Mouse (Mus musculus) limb, embryonic 11.5 days (tissue): ENCODE measurements around the gene Gm20503. TPM values are rescaled to one million over a fixed set of nuclear protein-coding genes. Genes with fewer than 3 reads are reported as not detected.

Experiments used
- ATAC-seq: fragments of 200-750 bp; cut with Nextera tagmentation; 2 replicates; pipeline ENCODE4 v1.8.0; 2017; ENCODE audit warnings: low read depth; ENCODE audit not compliant: insufficient number of reproducible peaks, low FRiP score, low TSS enrichment
- DNase-seq: peaks from one replicate; pipeline ENCODE4 v3.0.0-alpha.2; 2015; ENCODE audit warnings: low spot score
- H3K27ac ChIP-seq: fragments of 300-500 bp; sonication (generic); replicated peaks from 2 replicates; pipeline ENCODE4 v1.5.1; 2014; ENCODE audit warnings: low read depth, mild to moderate bottlenecking, low read length
- H3K27me3 ChIP-seq: fragments of 300-500 bp; sonication (generic); 2 replicates; pipeline ENCODE4 v1.6.1; 2014; ENCODE audit warnings: mild to moderate bottlenecking, low read length, mixed read lengths; ENCODE audit not compliant: control insufficient read depth, insufficient read depth
- H3K36me3 ChIP-seq: fragments of 300-500 bp; sonication (generic); 2 replicates; pipeline ENCODE4 v1.6.1; 2014; ENCODE audit warnings: mild to moderate bottlenecking, low read length, moderate library complexity, mixed read lengths; ENCODE audit not compliant: control insufficient read depth, insufficient read depth
- H3K4me1 ChIP-seq: fragments of 300-500 bp; sonication (generic); 2 replicates; pipeline ENCODE4 v1.6.1; 2014; ENCODE audit warnings: low read length, mixed read lengths; ENCODE audit not compliant: control insufficient read depth, insufficient read depth
- H3K4me2 ChIP-seq: fragments of 300-500 bp; sonication (generic); 2 replicates; pipeline ENCODE4 v1.6.1; 2014; ENCODE audit warnings: low read depth, mild to moderate bottlenecking, moderate library complexity; ENCODE audit not compliant: severe bottlenecking
- H3K4me3 ChIP-seq: fragments of 300-500 bp; sonication (generic); 2 replicates; pipeline ENCODE4 v1.5.1; 2014; ENCODE audit warnings: low read depth, low read length
- H3K9ac ChIP-seq: fragments of 300-500 bp; sonication (generic); 2 replicates; pipeline ENCODE4 v1.6.1; 2014; ENCODE audit warnings: mild to moderate bottlenecking, low read length
- H3K9me3 ChIP-seq: fragments of 300-500 bp; sonication (generic); 2 replicates; pipeline ENCODE4 v1.6.1; 2016; ENCODE audit warnings: low read length; ENCODE audit not compliant: control insufficient read depth
- whole genome bisulfite sequencing: fragments of 180-500 bp; shearing (Covaris S2); extraction: QIAGEN DNeasy Blood & Tissue Kit; methylation state at CpG from one replicate; pipeline ENCODE4 v1.1.7; 2014; 5-methylcytosine and 5-hydroxymethylcytosine counted together
- polyA plus RNA-seq: library from polyadenylated mRNA; unstranded; fragments of >200 nt; fragmentation: Nextera tagmentation; extraction: Ambion mirVana; gene quantifications from 2 replicates; pipeline ENCODE4 v1.2.1, GENCODE M21; 2014

The Gm20503 gene
- polyA plus RNA-seq: 9.7 TPM in 2 replicates

DNA sequence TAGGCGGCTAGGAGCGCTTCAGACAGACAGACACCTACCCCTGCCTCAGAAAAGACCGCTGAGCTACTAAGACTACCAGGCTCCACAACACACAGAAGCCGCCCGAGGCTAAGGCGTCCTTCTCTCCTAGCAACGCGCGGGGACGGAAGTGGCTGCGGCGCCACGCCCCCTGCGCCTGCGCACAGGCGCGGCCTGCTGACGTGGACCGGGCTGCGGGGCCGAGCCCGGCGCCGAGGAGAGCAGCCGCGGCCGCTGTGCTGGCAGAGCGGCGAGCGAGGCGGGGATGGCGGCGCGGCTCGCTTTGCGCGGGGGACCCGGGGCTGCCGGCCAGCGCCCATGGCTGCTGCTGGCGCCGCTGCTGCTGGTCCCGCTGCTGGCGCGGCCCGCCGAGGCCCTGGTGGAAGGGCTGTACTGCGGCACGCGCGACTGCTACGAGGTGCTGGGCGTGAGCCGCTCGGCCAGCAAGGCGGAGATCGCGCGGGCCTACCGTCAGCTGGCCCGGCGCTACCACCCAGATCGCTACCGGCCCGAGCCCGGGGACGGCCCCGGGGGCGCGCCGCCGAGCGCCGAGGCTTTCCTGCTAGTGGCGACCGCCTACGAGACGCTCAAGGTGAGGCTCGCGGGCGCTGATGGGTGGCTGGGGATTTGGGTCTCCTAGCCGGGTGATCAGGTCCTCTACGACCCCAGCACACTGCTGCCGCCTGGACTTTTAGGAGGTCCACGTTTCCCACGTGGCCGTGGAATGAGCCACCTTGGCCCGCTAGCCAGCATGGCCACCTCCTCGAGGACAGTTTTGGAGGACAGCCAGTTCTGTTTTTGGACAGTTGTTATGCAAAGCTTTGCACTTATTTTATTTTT, at the start of gene Gm20503:
Gene Gm20503, plus strand, starts transcription at position 263 of the 858 bp plus-strand sequence.
- H3K9ac ChIP-seq: peak within 1 kb of the TSS; percentile 89
- H3K36me3 ChIP-seq: no peaks in the 10 kb centered on the region
- peak within 1 kb of the TSS; percentile 81 for H3K4me2 ChIP-seq
- peak within 1 kb of the TSS; percentile 92 for H3K4me3 ChIP-seq
- peak within 1 kb of the TSS; percentile 70; the same call in 1 of the 2 replicates for H3K27ac ChIP-seq
- ATAC-seq (peak; percentile 95), DNase-seq (peak; percentile 93)
- H3K9me3 ChIP-seq: no peaks in the 10 kb centered on the region
- H3K27me3 ChIP-seq: no peaks in the 10 kb centered on the region
- H3K4me1 ChIP-seq: 0 out of 2 replicates have a peak, but pooled peaks cover 10% of the 10 kb centered on the region
- under 1% methylated on average over 77 of the region's 89 CpGs for WGBS

DNA sequence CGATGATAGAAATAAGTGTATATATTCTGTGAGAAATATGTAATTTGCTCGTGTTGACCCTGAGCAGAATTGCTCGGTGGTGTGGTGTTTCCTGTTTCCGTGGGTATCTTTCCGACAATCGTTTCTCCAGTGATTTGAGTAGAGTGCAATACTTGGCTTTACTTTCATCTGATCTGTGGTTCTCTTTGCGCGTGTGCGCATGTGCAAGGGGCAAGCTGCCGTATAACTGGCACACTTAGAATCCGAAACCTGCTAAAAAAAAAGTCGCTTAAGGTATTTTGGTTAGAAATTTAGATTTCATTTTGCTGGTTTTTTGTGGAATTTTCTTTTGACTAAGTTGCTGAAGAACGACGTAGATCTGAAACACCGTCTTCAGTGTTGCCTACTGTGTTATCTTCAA, 41.3 kb upstream of the Gm20503 start:
- no peaks in the 10 kb centered on the region for H3K4me1 ChIP-seq
- WGBS: 93% methylated on average over 15 of the region's 15 CpGs
- H3K4me3 ChIP-seq: no peak overlapping the region
- H3K36me3 ChIP-seq: no peaks in the 10 kb centered on the region; the same call in 1 of the 2 replicates
- no peak overlapping the region for H3K4me2 ChIP-seq
- no peak overlapping the region for H3K27ac ChIP-seq
- DNase-seq (no peak), ATAC-seq (no peak)
- no peaks in the 10 kb centered on the region for H3K27me3 ChIP-seq
- H3K9ac ChIP-seq: no peak overlapping the region
- H3K9me3 ChIP-seq: no peaks in the 10 kb centered on the region

DNA sequence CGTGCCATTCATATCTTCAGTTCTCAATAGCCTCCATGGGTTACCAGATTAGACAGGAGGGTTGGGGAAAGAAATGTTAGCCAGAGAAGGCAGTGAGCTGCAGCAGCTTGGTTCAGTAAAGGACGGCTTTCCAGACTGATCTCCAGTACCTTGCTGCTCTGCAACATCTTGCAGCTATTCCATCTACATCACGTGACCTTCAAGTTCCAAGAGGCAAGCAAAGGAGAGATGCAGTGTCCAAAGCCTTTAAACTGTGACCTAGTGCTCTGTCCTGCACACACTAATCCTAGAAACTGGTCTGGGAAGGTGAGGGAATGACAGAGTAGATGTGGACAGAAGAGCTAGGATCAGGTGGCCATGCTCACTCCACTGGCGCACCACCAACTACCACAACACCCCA, 39.7 kb upstream of the Gm20503 start:
- Histone ChIP-seq H3K27me3 (no peaks in the 10 kb centered on the region), H3K4me2 (no peak overlapping the region), H3K27ac (no peak overlapping the region), H3K4me1 (no peaks in the 10 kb centered on the region), H3K4me3 (no peak overlapping the region), H3K36me3 (no peaks in the 10 kb centered on the region), H3K9me3 (no peaks in the 10 kb centered on the region), H3K9ac (no peak overlapping the region)
- no peak for DNase-seq
- no peak for ATAC-seq
- 90% methylated on average over 4 of the region's 4 CpGs for WGBS

DNA sequence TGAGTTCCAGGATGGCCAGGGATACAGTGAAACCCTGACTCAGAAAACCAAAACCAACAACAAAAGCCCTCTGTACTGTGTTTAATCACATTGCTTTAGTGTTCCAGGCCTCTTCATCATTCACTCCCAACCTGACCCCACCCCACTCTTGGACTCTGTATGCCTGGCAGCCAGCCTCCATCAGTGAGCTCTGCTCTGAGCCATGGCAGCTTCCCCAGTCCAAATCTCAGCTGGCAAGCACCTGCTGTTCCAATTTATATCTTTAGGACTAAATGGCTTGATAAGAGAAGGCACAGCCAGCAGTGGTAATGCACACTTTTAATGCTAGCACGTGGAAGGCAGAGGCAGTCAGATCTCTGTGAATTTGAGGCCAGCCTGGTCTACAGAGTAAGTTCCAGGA, 37.9 kb upstream of the Gm20503 start:
- no peaks in the 10 kb centered on the region for H3K36me3 ChIP-seq
- no peak overlapping the region for H3K4me2 ChIP-seq
- DNase-seq (no peak), ATAC-seq (no peak)
- no peaks in the 10 kb centered on the region for H3K9me3 ChIP-seq
- no peak overlapping the region for H3K9ac ChIP-seq
- H3K4me1 ChIP-seq: no peaks in the 10 kb centered on the region
- H3K4me3 ChIP-seq: no peak overlapping the region
- no peaks in the 10 kb centered on the region for H3K27me3 ChIP-seq
- H3K27ac ChIP-seq: no peak overlapping the region
- 97% methylated on average over 1 of the region's 1 CpGs for WGBS

DNA sequence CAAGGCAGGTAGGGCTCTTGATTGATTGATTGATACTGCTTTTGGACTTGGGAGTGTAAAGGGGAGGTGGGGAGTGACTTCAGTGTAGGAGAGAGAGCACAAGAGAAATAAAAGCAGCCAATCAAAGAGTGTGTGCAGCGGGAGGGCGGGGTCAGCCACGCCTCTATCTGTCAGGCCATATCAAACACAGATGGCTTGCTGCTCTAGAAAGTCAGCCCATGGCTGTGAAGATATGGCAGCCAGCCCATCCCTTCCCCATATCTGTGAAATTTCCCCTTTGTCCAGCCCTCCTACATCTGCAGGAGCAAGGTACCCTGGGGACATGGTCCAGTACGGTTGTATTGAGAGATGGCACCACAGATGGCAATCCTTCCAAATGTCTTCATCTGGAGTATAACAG, 32.3 kb upstream of the Gm20503 start:
- H3K4me1 ChIP-seq: no peaks in the 10 kb centered on the region
- H3K27ac ChIP-seq: no peak overlapping the region
- ATAC-seq (no peak), DNase-seq (no peak)
- no peaks in the 10 kb centered on the region for H3K9me3 ChIP-seq
- no peaks in the 10 kb centered on the region for H3K27me3 ChIP-seq
- 79% methylated on average over 4 of the region's 4 CpGs for WGBS
- no peak overlapping the region for H3K4me3 ChIP-seq
- no peak overlapping the region for H3K4me2 ChIP-seq
- no peak overlapping the region for H3K9ac ChIP-seq
- H3K36me3 ChIP-seq: no peaks in the 10 kb centered on the region; the same call in 1 of the 2 replicates

DNA sequence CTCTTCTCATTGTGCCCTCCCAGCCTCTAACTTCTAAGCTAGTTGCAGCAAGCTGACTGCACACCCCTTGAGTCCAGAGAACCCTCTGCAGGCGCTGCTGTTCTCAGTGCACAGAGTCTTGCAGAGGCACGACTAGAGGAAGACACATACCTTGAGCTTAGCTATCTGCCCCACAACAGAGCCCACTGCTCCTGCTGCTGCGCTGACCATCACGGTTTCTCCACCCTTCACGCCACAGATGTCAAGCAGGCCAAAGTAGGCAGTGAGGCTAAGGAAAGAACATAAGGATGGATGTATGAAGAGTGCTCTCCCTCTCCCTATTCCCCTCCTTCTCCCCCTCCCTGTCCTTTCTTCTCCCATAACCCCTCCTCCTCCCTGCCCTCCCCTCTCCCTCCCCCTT, 27.3 kb upstream of the Gm20503 start:
- Histone ChIP-seq H3K4me3 (no peak overlapping the region), H3K9ac (no peak overlapping the region), H3K4me1 (no peaks in the 10 kb centered on the region), H3K27ac (no peak overlapping the region), H3K9me3 (no peaks in the 10 kb centered on the region), H3K36me3 (no peaks in the 10 kb centered on the region; the same call in 1 of the 2 replicates), H3K27me3 (no peaks in the 10 kb centered on the region), H3K4me2 (no peak overlapping the region)
- ATAC-seq: no peak
- no peak for DNase-seq
- WGBS: 78% methylated on average over 5 of the region's 5 CpGs

DNA sequence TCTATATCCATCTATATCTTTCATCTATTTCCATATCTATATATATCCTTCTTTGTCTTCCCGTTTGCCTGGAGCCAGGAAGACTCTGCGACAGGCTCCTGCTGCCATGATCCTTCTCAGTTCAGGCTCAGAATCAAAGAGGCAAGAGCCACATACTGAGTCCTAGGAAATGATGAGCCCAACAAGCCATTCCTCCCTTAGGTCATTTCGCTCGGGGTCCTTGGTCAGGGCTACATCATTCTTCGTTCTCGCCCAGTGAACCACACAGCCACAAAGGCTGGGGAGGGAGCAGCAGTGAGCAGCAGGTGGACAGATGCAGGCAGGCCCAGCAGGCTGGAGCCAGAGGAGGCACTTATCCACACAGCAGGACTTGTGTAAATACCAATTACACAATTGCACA, 21.6 kb upstream of the Gm20503 start:
- Histone ChIP-seq H3K4me1 (0 out of 2 replicates have a peak, but pooled peaks cover 2% of the 10 kb centered on the region), H3K9ac (no peak overlapping the region), H3K27me3 (no peaks in the 10 kb centered on the region), H3K4me3 (no peak overlapping the region), H3K36me3 (no peaks in the 10 kb centered on the region), H3K9me3 (no peaks in the 10 kb centered on the region), H3K27ac (no peak overlapping the region), H3K4me2 (no peak overlapping the region)
- ATAC-seq: no peak
- WGBS: 85% methylated on average over 6 of the region's 6 CpGs
- DNase-seq: no peak

DNA sequence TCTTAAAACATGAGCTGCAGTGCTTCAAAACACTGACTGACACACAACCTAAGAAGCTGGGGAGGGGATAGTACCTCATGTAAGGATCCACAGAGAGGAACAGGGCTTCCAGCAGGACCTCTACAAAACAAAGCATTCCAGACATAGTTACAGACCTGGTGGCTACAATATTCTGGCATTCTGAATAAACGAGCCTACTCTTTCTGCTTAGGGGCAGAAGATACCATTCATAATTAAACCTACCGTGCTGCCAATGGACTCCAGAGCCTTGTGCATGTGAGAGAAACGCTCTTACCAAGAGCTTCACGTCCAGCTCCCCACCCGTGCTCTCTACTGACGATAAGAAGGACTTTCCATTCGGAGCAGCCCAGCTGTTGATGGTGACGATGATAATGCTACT, 20.2 kb upstream of the Gm20503 start:
- Histone ChIP-seq H3K27ac (no peak overlapping the region), H3K4me2 (no peak overlapping the region), H3K36me3 (no peaks in the 10 kb centered on the region), H3K9ac (no peak overlapping the region), H3K27me3 (no peaks in the 10 kb centered on the region), H3K9me3 (no peaks in the 10 kb centered on the region), H3K4me3 (no peak overlapping the region), H3K4me1 (peaks cover 2% of the 10 kb centered on the region; the same call in 1 of the 2 replicates)
- ATAC-seq (no peak), DNase-seq (no peak)
- WGBS: 80% methylated on average over 8 of the region's 8 CpGs
